Mouse (Mus musculus) lung, adult 2 months (tissue): ENCODE measurements around the gene Dcaf17.

Experiments
- CTCF ChIP-seq: fragments of 200-500 bp; IDR thresholded peaks from 2 replicates; pipeline ENCODE4 v1.5.1; 2011; ENCODE audit warnings: mild to moderate bottlenecking, low read length, control low read depth; ENCODE audit not compliant: insufficient read depth
- POLR2A ChIP-seq: fragments of 200-500 bp; IDR thresholded peaks from 2 replicates; pipeline ENCODE4 v1.6.1; 2011; ENCODE audit warnings: low read depth, mild to moderate bottlenecking, control low read depth, low read length, borderline replicate concordance; ENCODE audit errors: extremely low read depth

DNA sequence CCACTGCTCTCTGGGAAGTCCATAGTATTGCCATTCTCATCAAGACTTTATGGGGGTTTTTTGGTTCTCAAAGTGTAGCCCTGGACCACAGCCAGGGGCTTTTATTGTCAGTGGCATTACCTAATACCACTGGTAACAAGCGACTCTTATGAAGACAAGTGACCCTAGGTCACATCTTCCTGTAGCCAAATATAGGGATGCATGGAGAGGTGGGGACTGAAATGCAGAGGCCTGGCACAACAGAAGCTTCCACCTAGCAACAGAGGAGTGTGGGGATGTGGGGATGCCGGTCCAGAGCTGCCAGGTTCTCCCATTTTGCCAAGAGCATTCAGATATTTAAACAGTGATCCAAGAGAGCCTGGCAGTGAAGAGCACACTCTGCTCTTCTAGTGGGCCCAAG lies 68.5 kb downstream of the Dcaf17 start:
- TF ChIP-seq POLR2A (no peak), CTCF (no peak)
